Mouse (Mus musculus) kidney, embryonic 16.5 days (tissue): ENCODE measurements around the gene Cep95. TPM values are rescaled to one million over a fixed set of nuclear protein-coding genes. Genes with fewer than 3 reads are reported as not detected.
"Not testable (repeated sequence)": the region's sequence is repeated elsewhere in the genome, so short reads cannot be mapped to it uniquely, and the experiment has no call there.

ENCODE experiments used
- ATAC-seq: fragments of 200-750 bp; cut with Nextera tagmentation; 2 replicates; pipeline ENCODE4 v1.8.0; 2017; ENCODE audit warnings: moderate TSS enrichment; ENCODE audit not compliant: low FRiP score, low TSS enrichment
- H3K27ac ChIP-seq: fragments of 300-500 bp; sonication (generic); 2 replicates; pipeline ENCODE4 v1.5.1; 2014; ENCODE audit warnings: low read length
- H3K27me3 ChIP-seq: fragments of 300-500 bp; sonication (generic); 2 replicates; pipeline ENCODE4 v1.6.1; 2014; ENCODE audit warnings: low read length, control low read depth, mixed read lengths; ENCODE audit not compliant: insufficient read depth
- H3K36me3 ChIP-seq: fragments of 300-500 bp; sonication (generic); 2 replicates; pipeline ENCODE4 v1.6.1; 2014; ENCODE audit warnings: low read length, control low read depth, mixed read lengths; ENCODE audit not compliant: insufficient read depth
- H3K4me1 ChIP-seq: fragments of 300-500 bp; sonication (generic); 2 replicates; pipeline ENCODE4 v1.6.1; 2014; ENCODE audit warnings: low read length, control low read depth, mixed read lengths; ENCODE audit not compliant: insufficient read depth
- H3K4me2 ChIP-seq: fragments of 300-500 bp; sonication (generic); replicated peaks from 2 replicates; pipeline ENCODE4 v1.6.1; 2014; ENCODE audit warnings: low read depth, low read length
- H3K4me3 ChIP-seq: fragments of 300-500 bp; sonication (generic); 2 replicates; pipeline ENCODE4 v1.5.1; 2014; ENCODE audit warnings: mild to moderate bottlenecking, low read length
- H3K9ac ChIP-seq: fragments of 300-500 bp; sonication (generic); replicated peaks from 2 replicates; pipeline ENCODE4 v1.6.1; 2014; ENCODE audit warnings: low read length
- H3K9me3 ChIP-seq: fragments of 300-500 bp; sonication (generic); 2 replicates; pipeline ENCODE4 v1.6.1; 2016; ENCODE audit warnings: low read length, control low read depth
- WGBS: fragments of 180-500 bp; shearing (Covaris S2); extraction: QIAGEN DNeasy Blood & Tissue Kit; methylation state at CpG from one replicate; pipeline ENCODE4 v1.1.7; 2014; 5-methylcytosine and 5-hydroxymethylcytosine counted together
- polyA plus RNA-seq: library from polyadenylated mRNA; unstranded; fragments of >200 nt; fragmentation: Nextera tagmentation; extraction: Ambion mirVana; gene quantifications from 2 replicates; pipeline ENCODE4 v1.2.1, GENCODE M21; 2015

Cep95 gene
- polyA plus RNA-seq, 1 experiment from 2014 or later, result 21.9 TPM

DNA sequence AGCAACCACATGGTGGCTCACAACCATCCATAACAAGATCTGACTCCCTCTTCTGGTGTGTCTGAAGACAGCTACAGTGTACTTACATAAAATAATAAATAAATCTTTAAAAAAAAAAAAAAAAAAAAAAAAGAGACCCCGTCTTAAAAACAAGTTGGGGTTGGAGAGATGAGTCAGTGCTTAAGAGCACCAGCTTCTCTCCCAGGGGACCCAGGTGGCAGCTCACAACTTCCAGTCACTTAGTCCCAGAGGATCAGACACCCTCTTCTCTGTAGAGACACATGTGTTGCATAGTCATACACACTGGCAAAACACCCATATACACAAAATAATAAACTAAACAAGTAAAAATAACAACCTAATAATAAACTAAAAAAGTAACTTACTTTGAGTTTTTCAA is 18.4 kb downstream of the Cep95 start:
- not testable (repeated sequence) for H3K4me3 ChIP-seq, H3K27me3 ChIP-seq, H3K4me2 ChIP-seq, H3K4me1 ChIP-seq, H3K9me3 ChIP-seq, H3K9ac ChIP-seq, H3K27ac ChIP-seq, ATAC-seq
- 89% methylated on average over 1 of the region's 1 CpGs for WGBS
- H3K36me3 ChIP-seq, result peaks cover 47% of the 10 kb centered on the region

- WGBS, result 84% methylated on average over 7 of the region's 7 CpGs
- peaks cover 68% of the 10 kb centered on the region for H3K36me3 ChIP-seq
These were observed 23.5 kb downstream of the Cep95 start for GRCm38 (mm10) chr11:106812410-106813136.

GRCm38 (mm10) chr11:106814601-106815320 is 25.7 kb downstream of the Cep95 start:
- 64% methylated on average over 14 of the region's 14 CpGs for WGBS
- H3K36me3 ChIP-seq, result peaks cover 73% of the 10 kb centered on the region

More at GRCm38 (mm10) chr11:106812410-106813136, 23.5 kb downstream of the Cep95 start:
- no peak overlapping the region for H3K27ac ChIP-seq
- no peak overlapping the region for H3K9ac ChIP-seq
- no peaks in the 10 kb centered on the region for H3K27me3 ChIP-seq
- H3K4me3 ChIP-seq, result no peak overlapping the region
- no peaks in the 10 kb centered on the region for H3K9me3 ChIP-seq
- no peaks in the 10 kb centered on the region for H3K4me1 ChIP-seq
- H3K4me2 ChIP-seq, result no peak overlapping the region
- no peak for ATAC-seq

GRCm38 (mm10) chr11:106815331-106815730 is 26.3 kb downstream of the Cep95 start:
- Histone ChIP-seq H3K4me2 (no peak overlapping the region), H3K4me3 (no peak overlapping the region), H3K36me3 (peaks cover 78% of the 10 kb centered on the region), H3K9ac (no peak overlapping the region), H3K4me1 (no peaks in the 10 kb centered on the region), H3K27me3 (no peaks in the 10 kb centered on the region), H3K27ac (no peak overlapping the region), H3K9me3 (no peaks in the 10 kb centered on the region)
- ATAC-seq, result no peak
- 90% methylated on average over 2 of the region's 2 CpGs for WGBS

More at GRCm38 (mm10) chr11:106814601-106815320, 25.7 kb downstream of the Cep95 start:
- H3K9ac ChIP-seq, result no peak overlapping the region
- no peaks in the 10 kb centered on the region for H3K4me1 ChIP-seq
- no peak overlapping the region for H3K27ac ChIP-seq
- ATAC-seq, result no peak
- no peak overlapping the region for H3K4me3 ChIP-seq
- H3K27me3 ChIP-seq, result no peaks in the 10 kb centered on the region
- H3K9me3 ChIP-seq, result no peaks in the 10 kb centered on the region
- no peak overlapping the region for H3K4me2 ChIP-seq

DNA sequence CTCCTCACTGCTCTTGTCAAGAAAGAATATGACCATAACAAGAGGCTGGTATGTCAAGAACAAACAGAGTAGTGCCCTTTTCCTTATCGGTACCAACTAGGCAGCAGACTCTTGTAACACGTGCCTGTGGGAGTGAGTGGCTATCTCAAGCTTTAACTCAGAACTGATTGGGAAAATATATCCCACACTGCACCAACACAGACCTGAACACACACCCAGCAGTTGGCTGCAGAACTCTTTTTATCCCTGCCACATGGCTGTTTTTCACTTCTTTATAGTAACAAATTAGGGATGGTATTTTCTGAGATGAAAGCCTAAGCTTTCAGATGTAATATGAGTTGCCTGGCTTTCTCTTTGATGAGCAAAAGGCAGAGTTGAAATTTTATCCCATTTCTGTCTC is 26.7 kb downstream of the Cep95 start:
- Histone ChIP-seq H3K4me2 (no peak overlapping the region), H3K4me1 (no peaks in the 10 kb centered on the region), H3K36me3 (peaks cover 78% of the 10 kb centered on the region), H3K9me3 (no peaks in the 10 kb centered on the region), H3K4me3 (no peak overlapping the region), H3K27ac (no peak overlapping the region), H3K27me3 (no peaks in the 10 kb centered on the region), H3K9ac (no peak overlapping the region)
- 73% methylated on average over 2 of the region's 2 CpGs for WGBS
- ATAC-seq, result no peak

GRCm38 (mm10) chr11:106816316-106816715 is 27.3 kb downstream of the Cep95 start:
- no peak overlapping the region for H3K4me2 ChIP-seq
- peaks cover 76% of the 10 kb centered on the region for H3K36me3 ChIP-seq
- H3K4me1 ChIP-seq, result no peaks in the 10 kb centered on the region
- H3K27me3 ChIP-seq, result no peaks in the 10 kb centered on the region
- no peak for ATAC-seq
- no peak overlapping the region for H3K9ac ChIP-seq
- 65% methylated on average over 7 of the region's 7 CpGs for WGBS
- no peak overlapping the region for H3K27ac ChIP-seq
- no peak overlapping the region for H3K4me3 ChIP-seq
- no peaks in the 10 kb centered on the region for H3K9me3 ChIP-seq

GRCm38 (mm10) chr11:106817156-106817555 is 28.1 kb downstream of the Cep95 start:
- no peaks in the 10 kb centered on the region for H3K27me3 ChIP-seq
- H3K9ac ChIP-seq, result no peak overlapping the region
- ATAC-seq, result no peak
- WGBS, result 84% methylated on average over 3 of the region's 3 CpGs
- H3K27ac ChIP-seq, result no peak overlapping the region; the same call in 1 of the 2 replicates
- H3K4me3 ChIP-seq, result no peak overlapping the region
- H3K36me3 ChIP-seq, result peaks cover 77% of the 10 kb centered on the region
- H3K4me1 ChIP-seq, result no peaks in the 10 kb centered on the region
- H3K4me2 ChIP-seq, result no peak overlapping the region
- no peaks in the 10 kb centered on the region for H3K9me3 ChIP-seq

DNA sequence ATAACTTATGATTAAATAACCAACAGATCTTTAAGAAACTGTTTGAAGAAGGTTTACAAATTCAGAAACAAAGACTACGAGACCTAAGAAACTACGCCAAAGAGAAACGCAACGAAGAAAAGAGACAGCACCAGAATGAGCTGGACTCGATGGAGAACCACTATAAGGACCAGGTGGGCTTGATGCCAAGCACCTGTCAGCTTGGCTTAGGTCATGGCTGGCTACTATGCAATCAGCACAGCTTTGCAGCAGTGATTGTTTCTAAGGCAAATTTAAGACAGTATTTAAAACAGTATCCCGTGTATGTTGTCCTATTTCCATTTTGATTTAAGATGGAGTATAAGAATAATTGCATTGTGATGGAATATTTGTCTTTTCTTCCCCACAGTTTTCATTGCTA is 28.8 kb downstream of the Cep95 start:
- no peak overlapping the region for H3K4me2 ChIP-seq
- H3K27ac ChIP-seq, result no peak overlapping the region
- H3K4me3 ChIP-seq, result no peak overlapping the region
- 82% methylated on average over 6 of the region's 6 CpGs for WGBS
- no peaks in the 10 kb centered on the region for H3K27me3 ChIP-seq
- H3K4me1 ChIP-seq, result no peaks in the 10 kb centered on the region
- no peak overlapping the region for H3K9ac ChIP-seq
- peaks cover 75% of the 10 kb centered on the region for H3K36me3 ChIP-seq
- no peaks in the 10 kb centered on the region for H3K9me3 ChIP-seq
- ATAC-seq, result no peak

- Histone ChIP-seq H3K9ac (no peak overlapping the region), H3K4me2 (no peak overlapping the region), H3K9me3 (no peaks in the 10 kb centered on the region), H3K4me1 (no peaks in the 10 kb centered on the region), H3K27ac (no peak overlapping the region), H3K27me3 (no peaks in the 10 kb centered on the region), H3K36me3 (peaks cover 70% of the 10 kb centered on the region), H3K4me3 (no peak overlapping the region)
- no peak for ATAC-seq
- 46% methylated on average over 9 of the region's 9 CpGs for WGBS
These were observed 29.3 kb downstream of the Cep95 start for GRCm38 (mm10) chr11:106818341-106818740.

- WGBS, result 90% methylated on average over 9 of the region's 9 CpGs
- no peak overlapping the region for H3K27ac ChIP-seq
- no peaks in the 10 kb centered on the region for H3K4me1 ChIP-seq
- no peak overlapping the region for H3K4me2 ChIP-seq
- ATAC-seq, result no peak
- H3K9me3 ChIP-seq, result no peaks in the 10 kb centered on the region
- H3K27me3 ChIP-seq, result no peaks in the 10 kb centered on the region
- peaks cover 64% of the 10 kb centered on the region for H3K36me3 ChIP-seq
- no peak overlapping the region for H3K4me3 ChIP-seq
- H3K9ac ChIP-seq, result no peak overlapping the region
These were observed 30.5 kb downstream of the Cep95 start for GRCm38 (mm10) chr11:106819595-106819994.
